Mouse (Mus musculus): ENCODE data around the gene Ccdc57.

DNA sequence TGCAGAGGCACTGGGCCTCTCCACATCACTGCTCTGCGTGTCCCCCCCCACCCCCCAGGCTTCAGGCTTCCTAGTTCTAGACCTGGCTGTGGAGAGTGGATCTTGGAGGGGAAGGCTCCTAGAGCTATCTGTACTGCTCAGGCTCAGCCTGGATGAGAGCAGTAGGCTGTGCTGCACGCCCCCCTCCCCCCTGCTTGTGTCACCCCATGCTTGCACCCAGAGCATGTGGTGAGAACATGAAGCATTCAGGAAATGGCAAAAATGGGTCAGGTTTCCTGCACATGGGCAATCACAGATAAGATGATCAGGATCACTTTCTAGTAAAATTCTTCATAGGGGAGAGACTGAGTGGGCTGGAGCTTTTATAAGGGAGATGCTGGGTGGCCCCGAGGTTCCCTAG, 26.9 kb upstream of the Ccdc57 start:
- TF ChIP-seq CTCF (IDR thresholded peaks at IDR 0.05; ENCODE audit: insufficient read depth, low read length) (no peak), POLR2A (IDR thresholded peaks at IDR 0.05; ENCODE audit: borderline replicate concordance, extremely low read depth, low read depth, low read length) (no peak)

Data from lung, adult 2 months (tissue).